Mouse (Mus musculus) myocyte (in vitro differentiated cells): ENCODE data around the gene Tssc4.

ENCODE experiments used
- POLR2A ChIP-seq: IDR thresholded peaks from one replicate; pipeline ENCODE4 v1.6.1; 2011; ENCODE audit warnings: low read depth, mild to moderate bottlenecking, control low read depth, moderate library complexity; ENCODE audit not compliant: insufficient read length
- POLR2AphosphoS2 ChIP-seq: IDR thresholded peaks from one replicate; pipeline ENCODE4 v1.6.1; 2011; ENCODE audit warnings: low read depth, control low read depth; ENCODE audit not compliant: insufficient read length
- REST ChIP-seq: IDR thresholded peaks from one replicate; pipeline ENCODE4 v1.6.1; 2011; ENCODE audit warnings: mild to moderate bottlenecking, control low read depth, moderate library complexity; ENCODE audit not compliant: insufficient read depth, insufficient read length
- USF1 ChIP-seq: IDR thresholded peaks from one replicate; pipeline ENCODE4 v1.6.1; 2011; ENCODE audit warnings: low read depth, mild to moderate bottlenecking, control low read depth, moderate library complexity

DNA sequence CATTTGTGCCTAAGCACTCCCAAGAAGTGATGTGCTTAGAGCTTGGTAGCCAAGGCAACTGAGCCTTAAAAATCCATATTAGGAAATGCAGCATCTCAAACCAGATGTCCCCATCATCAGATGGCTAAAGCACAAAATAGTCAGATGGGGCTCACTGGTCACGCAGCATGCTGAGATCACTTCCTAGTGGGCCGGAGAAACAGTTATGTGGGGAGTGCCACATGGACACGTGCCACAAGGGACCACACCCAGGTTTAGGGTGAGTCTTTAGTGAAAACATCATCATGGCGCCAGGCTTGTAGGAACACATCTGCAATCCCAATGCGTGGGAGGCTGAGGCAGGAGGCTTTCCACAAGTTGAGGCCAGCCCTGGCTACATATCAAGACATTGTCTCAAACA lies 47.5 kb downstream of the Tssc4 start:
- TF ChIP-seq POLR2A (no peak), USF1 (no peak), POLR2AphosphoS2 (no peak), REST (no peak)
